Mouse (Mus musculus) midbrain, embryonic 10.5 days (tissue): Measurements from ENCODE around the gene Spatc1l. TPM values are rescaled to one million over a fixed set of nuclear protein-coding genes. Genes with fewer than 3 reads are reported as not detected.

Experiments used
- DNase-seq: peaks from one replicate; pipeline ENCODE4 v3.0.0-alpha.2; 2017; ENCODE audit warnings: low spot score
- H3K27ac ChIP-seq: fragments of 300-500 bp; sonication (generic); replicated peaks from 2 replicates; pipeline ENCODE4 v1.5.1; 2016; ENCODE audit warnings: mild to moderate bottlenecking
- H3K27me3 ChIP-seq: fragments of 300-500 bp; sonication (generic); 2 replicates; pipeline ENCODE4 v1.6.1; 2016; ENCODE audit warnings: low read depth, mild to moderate bottlenecking; ENCODE audit not compliant: poor library complexity, severe bottlenecking
- H3K36me3 ChIP-seq: fragments of 300-500 bp; sonication (generic); 2 replicates; pipeline ENCODE4 v1.6.1; 2016; ENCODE audit warnings: mild to moderate bottlenecking, moderate library complexity
- H3K4me1 ChIP-seq: fragments of 300-500 bp; sonication (generic); 2 replicates; pipeline ENCODE4 v1.6.1; 2016
- H3K4me3 ChIP-seq: fragments of 300-500 bp; sonication (generic); 2 replicates; pipeline ENCODE4 v1.5.1; 2016; ENCODE audit warnings: mild to moderate bottlenecking, moderate library complexity
- H3K9me3 ChIP-seq: fragments of 300-500 bp; sonication (generic); replicated peaks from 2 replicates; pipeline ENCODE4 v1.6.1; 2016; ENCODE audit warnings: mild to moderate bottlenecking
- WGBS: fragments of 180-500 bp; shearing (Covaris S2); methylation state at CpG from one replicate; pipeline ENCODE4 v1.1.7; 2016; 5-methylcytosine and 5-hydroxymethylcytosine counted together
- polyA plus RNA-seq: library from polyadenylated mRNA; unstranded; fragments of >200 nt; fragmentation: Nextera tagmentation; extraction: Ambion mirVana; gene quantifications from 2 replicates; pipeline ENCODE4 v1.2.1, GENCODE M21; 2016

Spatc1l gene
- polyA plus RNA-seq, 1 experiment from 2014 or later = not detected

DNA sequence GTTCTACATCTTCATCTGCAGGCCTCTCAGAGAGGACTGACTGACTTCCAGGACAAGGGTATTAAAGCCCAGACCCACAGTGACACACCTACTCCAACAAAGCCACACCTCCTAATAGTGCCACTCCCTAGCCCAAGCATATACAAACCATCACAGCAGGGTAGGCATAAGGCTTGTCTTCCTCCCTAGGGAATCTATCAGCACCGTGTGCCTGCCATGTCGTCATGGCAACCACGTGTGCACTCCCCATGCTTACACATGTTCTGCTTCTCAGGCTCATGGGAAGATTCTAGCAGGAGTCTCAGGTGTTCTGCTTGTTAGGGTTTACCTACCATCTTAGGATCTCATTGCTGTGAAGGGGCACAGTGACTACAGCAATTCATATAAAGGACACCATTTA, 10.5 kb upstream of the Spatc1l start:
- Histone ChIP-seq H3K36me3 (peaks cover 98% of the 10 kb centered on the region), H3K4me3 (no peak overlapping the region), H3K9me3 (no peaks in the 10 kb centered on the region), H3K27me3 (no peaks in the 10 kb centered on the region), H3K4me1 (no peaks in the 10 kb centered on the region), H3K27ac (no peak overlapping the region)
- no peak for DNase-seq
- 82% methylated on average over 3 of the region's 3 CpGs for WGBS

GRCm38 (mm10) chr10:76554061-76554460, 8.0 kb upstream of the Spatc1l start:
- 92% methylated on average over 5 of the region's 5 CpGs for WGBS
- Histone ChIP-seq H3K36me3 (peaks cover 75% of the 10 kb centered on the region), H3K27me3 (no peaks in the 10 kb centered on the region), H3K27ac (no peak overlapping the region), H3K4me1 (no peaks in the 10 kb centered on the region), H3K4me3 (no peak overlapping the region), H3K9me3 (no peaks in the 10 kb centered on the region)
- DNase-seq = no peak

- 93% methylated on average over 22 of the region's 22 CpGs for WGBS
- Histone ChIP-seq H3K4me1 (peaks cover 8% of the 10 kb centered on the region), H3K27ac (no peak overlapping the region; the same call in 1 of the 2 replicates)
These were observed 8.1 kb downstream of the Spatc1l start for GRCm38 (mm10) chr10:76569996-76570685.

GRCm38 (mm10) chr10:76571070-76571469, 9.0 kb downstream of the Spatc1l start:
- no peak for DNase-seq
- no peak overlapping the region for H3K27ac ChIP-seq
- WGBS = 85% methylated on average over 2 of the region's 2 CpGs
- no peak overlapping the region for H3K4me3 ChIP-seq
- no peaks in the 10 kb centered on the region for H3K27me3 ChIP-seq
- no peaks in the 10 kb centered on the region for H3K9me3 ChIP-seq
- no peaks in the 10 kb centered on the region for H3K36me3 ChIP-seq
- peaks cover 8% of the 10 kb centered on the region for H3K4me1 ChIP-seq

More at GRCm38 (mm10) chr10:76569996-76570685, 8.1 kb downstream of the Spatc1l start:
- H3K27me3 ChIP-seq = no peaks in the 10 kb centered on the region
- no peak overlapping the region for H3K4me3 ChIP-seq
- DNase-seq = no peak
- no peaks in the 10 kb centered on the region for H3K36me3 ChIP-seq
- H3K9me3 ChIP-seq = no peaks in the 10 kb centered on the region

DNA sequence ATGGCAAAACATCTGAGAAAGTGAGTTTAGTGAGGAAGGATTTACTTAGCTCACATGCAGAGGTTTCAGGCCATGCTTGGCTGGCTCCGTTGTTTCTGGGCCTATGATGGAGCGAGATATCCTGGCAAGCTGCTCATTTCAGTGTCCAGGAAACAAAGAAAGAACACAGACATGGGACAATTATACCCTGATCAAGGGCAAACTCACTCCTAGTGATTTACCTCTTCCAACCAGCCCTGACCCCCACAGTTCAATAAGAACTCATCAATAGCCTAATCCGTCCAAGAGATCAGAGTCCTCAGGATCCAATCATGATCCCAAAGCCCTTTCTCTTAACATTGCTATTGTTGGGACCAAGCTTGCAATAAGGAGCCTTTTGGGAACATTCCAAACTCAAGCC, 10.1 kb downstream of the Spatc1l start:
- H3K27ac ChIP-seq = no peak overlapping the region
- H3K4me1 ChIP-seq = peaks cover 13% of the 10 kb centered on the region
- DNase-seq = no peak
- WGBS = 50% methylated on average over 3 of the region's 3 CpGs
- H3K27me3 ChIP-seq = no peaks in the 10 kb centered on the region
- H3K9me3 ChIP-seq = no peaks in the 10 kb centered on the region
- no peak overlapping the region for H3K4me3 ChIP-seq
- H3K36me3 ChIP-seq = no peaks in the 10 kb centered on the region

DNA sequence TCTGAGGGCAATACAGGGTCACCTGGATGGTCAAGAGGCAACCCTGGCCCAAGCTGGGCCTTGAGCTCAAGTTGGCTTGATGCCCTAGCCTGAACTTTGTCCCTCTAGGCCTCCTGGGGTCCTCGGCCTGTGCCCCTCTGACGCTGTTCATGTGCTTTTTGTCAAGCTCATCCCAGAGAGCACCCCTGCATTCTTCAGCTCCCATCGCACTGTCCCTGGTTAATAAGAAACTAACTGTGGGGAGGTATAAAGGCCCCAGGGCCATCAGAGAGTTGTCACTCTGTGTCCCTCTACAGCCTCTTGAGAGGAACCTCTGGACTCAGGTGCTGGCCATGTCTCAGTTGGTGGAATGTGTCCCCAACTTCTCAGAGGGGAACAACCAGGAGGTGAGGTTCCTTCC, 13.3 kb downstream of the Spatc1l start, which contains the start of gene Ftcd:
Ftcd (plus strand) TSS at position 275 of the 400 bp plus-strand sequence.
- H3K27me3 ChIP-seq = no peaks in the 10 kb centered on the region
- peaks cover 13% of the 10 kb centered on the region for H3K4me1 ChIP-seq
- no peak within 1 kb of the TSS for H3K4me3 ChIP-seq
- no peaks in the 10 kb centered on the region for H3K9me3 ChIP-seq
- no peaks in the 10 kb centered on the region for H3K36me3 ChIP-seq
- 89% methylated on average over 3 of the region's 3 CpGs for WGBS
- H3K27ac ChIP-seq = no peak within 1 kb of the TSS; the same call in 1 of the 2 replicates
- DNase-seq = no peak

GRCm38 (mm10) chr10:76576920-76577319, 14.8 kb downstream of the Spatc1l start:
- no peak overlapping the region for H3K27ac ChIP-seq
- no peaks in the 10 kb centered on the region for H3K9me3 ChIP-seq
- no peak for DNase-seq
- H3K36me3 ChIP-seq = no peaks in the 10 kb centered on the region
- WGBS = 74% methylated on average over 7 of the region's 7 CpGs
- no peaks in the 10 kb centered on the region for H3K27me3 ChIP-seq
- H3K4me3 ChIP-seq = no peak overlapping the region
- H3K4me1 ChIP-seq = peaks cover 13% of the 10 kb centered on the region

DNA sequence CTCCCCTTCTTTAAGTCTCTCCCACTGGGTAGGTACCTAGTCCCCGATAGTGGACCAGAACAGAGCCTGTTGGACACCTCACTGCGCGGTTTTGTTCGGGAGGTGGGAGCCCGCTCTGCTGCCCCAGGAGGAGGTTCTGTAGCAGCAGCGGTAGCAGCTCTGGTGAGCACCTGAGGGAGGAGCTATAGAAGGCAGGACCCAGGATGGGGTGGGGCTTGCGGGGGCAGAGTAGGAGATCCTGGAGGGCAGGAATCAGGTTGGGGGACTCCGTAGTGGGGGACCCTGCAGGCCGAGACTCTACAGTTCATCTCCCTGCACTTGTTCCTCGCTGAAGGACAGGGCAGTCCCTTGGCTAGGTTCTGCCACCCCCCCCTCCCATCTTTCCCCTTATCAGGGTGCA, 22.1 kb downstream of the Spatc1l start:
- Histone ChIP-seq H3K27ac (no peak overlapping the region), H3K27me3 (peaks cover 19% of the 10 kb centered on the region), H3K4me1 (peaks cover 7% of the 10 kb centered on the region), H3K9me3 (no peaks in the 10 kb centered on the region), H3K36me3 (no peaks in the 10 kb centered on the region), H3K4me3 (peak overlapping the region; percentile 22; the same call in 1 of the 2 replicates)
- 10% methylated on average over 10 of the region's 10 CpGs for WGBS
- DNase-seq = no peak

GRCm38 (mm10) chr10:76586190-76586589, 24.1 kb downstream of the Spatc1l start:
- no peaks in the 10 kb centered on the region for H3K9me3 ChIP-seq
- WGBS = 67% methylated on average over 1 of the region's 1 CpGs
- H3K27me3 ChIP-seq = peaks cover 19% of the 10 kb centered on the region
- DNase-seq = no peak
- peaks cover 7% of the 10 kb centered on the region for H3K4me1 ChIP-seq
- no peaks in the 10 kb centered on the region for H3K36me3 ChIP-seq
- H3K4me3 ChIP-seq = no peak overlapping the region
- H3K27ac ChIP-seq = no peak overlapping the region

DNA sequence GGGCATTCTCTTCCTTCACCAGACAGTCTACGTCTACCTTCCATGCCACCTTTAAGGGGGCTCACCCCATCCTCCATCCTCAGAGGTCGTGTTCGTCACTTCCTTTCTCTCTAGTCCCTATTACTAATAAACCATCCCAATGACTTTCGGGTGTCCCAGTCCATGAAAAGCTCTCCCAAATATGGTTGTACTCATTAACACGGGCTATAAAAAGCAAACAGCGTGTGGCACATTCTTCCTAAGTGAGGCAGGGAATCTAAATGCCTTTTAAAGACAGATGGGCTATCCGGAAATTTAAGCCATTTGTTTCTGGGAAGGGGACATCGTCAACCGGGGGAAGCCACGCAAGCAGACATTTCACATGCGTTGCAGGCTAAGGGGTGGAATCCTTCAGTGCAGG, 28.1 kb downstream of the Spatc1l start:
- DNase-seq = no peak
- Histone ChIP-seq H3K4me3 (no peak overlapping the region), H3K9me3 (no peaks in the 10 kb centered on the region), H3K36me3 (no peaks in the 10 kb centered on the region), H3K4me1 (no peaks in the 10 kb centered on the region), H3K27ac (no peak overlapping the region), H3K27me3 (no peaks in the 10 kb centered on the region)
- 91% methylated on average over 11 of the region's 11 CpGs for WGBS

- no peak overlapping the region for H3K4me3 ChIP-seq
- H3K27me3 ChIP-seq = no peaks in the 10 kb centered on the region
- no peaks in the 10 kb centered on the region for H3K4me1 ChIP-seq
- WGBS = 91% methylated on average over 31 of the region's 31 CpGs
- H3K36me3 ChIP-seq = no peaks in the 10 kb centered on the region
- no peak overlapping the region for H3K27ac ChIP-seq
- no peak for DNase-seq
- no peaks in the 10 kb centered on the region for H3K9me3 ChIP-seq
These were observed 34.3 kb downstream of the Spatc1l start for GRCm38 (mm10) chr10:76596338-76596737.

DNA sequence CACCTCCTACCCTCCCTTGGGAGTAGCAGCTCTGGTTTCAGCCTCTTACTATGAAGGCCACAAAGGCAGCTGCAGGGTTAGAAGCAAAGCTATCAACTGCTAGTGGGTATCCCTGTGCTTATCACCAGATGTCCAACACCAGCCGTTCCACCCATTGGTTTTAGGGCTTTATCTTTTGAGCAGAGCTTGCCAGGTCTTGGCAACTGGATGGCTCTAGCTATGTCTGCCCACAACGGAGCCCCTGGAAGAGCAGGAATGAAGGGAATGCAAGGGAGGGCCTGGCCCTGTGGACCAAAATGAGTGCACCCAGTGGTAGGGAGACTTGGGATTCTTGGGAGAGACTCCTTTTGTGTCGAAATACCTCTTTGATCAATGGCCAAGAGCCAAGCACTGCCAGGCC, 40.6 kb downstream of the Spatc1l start:
- no peak overlapping the region for H3K4me3 ChIP-seq
- H3K27me3 ChIP-seq = no peaks in the 10 kb centered on the region
- H3K36me3 ChIP-seq = no peaks in the 10 kb centered on the region
- H3K9me3 ChIP-seq = no peaks in the 10 kb centered on the region
- no peaks in the 10 kb centered on the region for H3K4me1 ChIP-seq
- no peak for DNase-seq
- WGBS = 80% methylated on average over 3 of the region's 3 CpGs
- H3K27ac ChIP-seq = no peak overlapping the region

- WGBS = 90% methylated on average over 7 of the region's 7 CpGs
- no peaks in the 10 kb centered on the region for H3K36me3 ChIP-seq
- no peaks in the 10 kb centered on the region for H3K9me3 ChIP-seq
- H3K27ac ChIP-seq = no peak overlapping the region
- no peak overlapping the region for H3K4me3 ChIP-seq
- DNase-seq = no peak
- H3K27me3 ChIP-seq = no peaks in the 10 kb centered on the region
- H3K4me1 ChIP-seq = no peaks in the 10 kb centered on the region
These were observed 50.4 kb downstream of the Spatc1l start for GRCm38 (mm10) chr10:76612473-76612872.
